Mouse (Mus musculus) gastrocnemius, postnatal 36 days (tissue): Measurements from ENCODE around the gene Prc1. TPM values are rescaled to one million over a fixed set of nuclear protein-coding genes. Genes with fewer than 3 reads are reported as not detected.

Source experiments
- DNase-seq, 2 experiments: peaks; one replicate each; pipeline ENCODE4 v3.0.0; 2022
- intact Hi-C: fragments of 180-260 bp; cut with DNase I; formaldehyde crosslinking; loops from one replicate; pipeline ENCODE4 v1.15.1; 2025
- total RNA-seq, 2 experiments: library from RNA; stranded (reverse); gene quantifications; 2 replicates each; pipeline ENCODE4 v1.2.3; 2021

Gene Prc1
- total RNA-seq, 2 experiments from 2014 or later = 1.2 to 1.3 TPM

DNA sequence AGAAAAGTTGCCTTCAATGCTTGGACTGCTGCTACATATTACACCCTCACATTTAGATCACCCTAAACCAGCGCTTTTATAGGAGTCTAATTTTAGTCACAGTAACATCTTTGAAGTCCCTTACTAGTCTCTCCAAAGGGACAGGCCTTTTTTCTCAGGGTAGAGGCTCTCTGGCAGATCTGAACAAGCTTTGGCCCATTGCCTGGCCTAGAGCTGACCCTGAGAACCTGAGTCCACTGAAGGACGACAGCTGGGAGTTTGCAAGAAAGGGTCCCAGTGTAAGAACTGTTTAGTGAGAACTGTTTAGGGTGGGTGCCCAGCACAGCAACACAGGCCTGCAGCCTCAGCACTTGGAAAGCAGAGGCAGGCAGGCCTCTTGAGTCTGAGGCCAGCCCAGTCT, 71.5 kb downstream of the Prc1 start:
- DNase-seq = no peak
- intact Hi-C loops = no loop called here

Other genes with a start within 250 kb of the Prc1 start
- 100 to 1,000 TPM; 186 to 375 TPM for gene Idh2, start 179.1 kb upstream of the Prc1 start, total RNA-seq
- gene Sema4b, start 107.6 kb upstream of the Prc1 start, total RNA-seq = 1 to 10 TPM; 1.6 TPM
- gene Cib1, start 61.6 kb upstream of the Prc1 start, total RNA-seq = 1 to 10 TPM; 4.9 to 8.2 TPM
- under 1 TPM; 0.69 to 0.79 TPM for gene Gdpgp1, start 61.6 kb upstream of the Prc1 start, total RNA-seq
- gene Ttll13, start 48.1 kb upstream of the Prc1 start, total RNA-seq = under 1 TPM; 0.17 to 0.33 TPM
- gene Ngrn, start 33.2 kb upstream of the Prc1 start, total RNA-seq = 10 to 100 TPM; 16.8 to 20.4 TPM
- 1 to 10 TPM; 2.9 to 3.4 TPM for gene Vps33b, start 24.8 kb upstream of the Prc1 start, total RNA-seq
- 1 to 10 TPM; 5.2 to 9.9 TPM for gene Rccd1, start 30.0 kb downstream of the Prc1 start, total RNA-seq
- 10 to 100 TPM in 1 of 2 experiments, 1 to 10 TPM in 1; 9.7 to 12.1 TPM for gene Unc45a, start 46.6 kb downstream of the Prc1 start, total RNA-seq
- 10 to 100 TPM; 17.6 to 21.1 TPM for gene Hddc3, start 48.7 kb downstream of the Prc1 start, total RNA-seq
- 100 to 1,000 TPM; 139 to 157 TPM for gene Man2a2, start 76.9 kb downstream of the Prc1 start, total RNA-seq
- 1 to 10 TPM; 3.5 to 5.2 TPM for gene Fes, start 93.5 kb downstream of the Prc1 start, total RNA-seq
- 10 to 100 TPM; 40.7 to 48.6 TPM for gene Furin, start 111.0 kb downstream of the Prc1 start, total RNA-seq
- gene Blm, start 240.7 kb downstream of the Prc1 start, total RNA-seq = 1 to 10 TPM in 1 of 2 experiments, under 1 TPM in 1; 0.64 to 1.1 TPM